Mouse (Mus musculus) thymus, adult 2 months (tissue): ENCODE measurements around the gene Rab3il1. TPM values are rescaled to one million over a fixed set of nuclear protein-coding genes. Genes with fewer than 3 reads are reported as not detected.

Source experiments
- DNase-seq: peaks from one replicate; pipeline ENCODE4 v3.0.0; 2021
- H3K27ac ChIP-seq: fragments of 200-500 bp; 2 replicates; pipeline ENCODE4 v1.5.1; 2012; ENCODE audit warnings: low read length, control low read depth; ENCODE audit not compliant: control insufficient read depth, insufficient read depth
- H3K27me3 ChIP-seq: fragments of 200-500 bp; 2 replicates; pipeline ENCODE4 v1.6.1; 2012; ENCODE audit warnings: mild to moderate bottlenecking, low read length, moderate library complexity, mixed read lengths; ENCODE audit not compliant: control insufficient read depth, insufficient read depth
- H3K36me3 ChIP-seq: fragments of 200-500 bp; 2 replicates; pipeline ENCODE4 v1.6.1; 2012; ENCODE audit warnings: mild to moderate bottlenecking, low read length, moderate library complexity; ENCODE audit not compliant: control insufficient read depth, insufficient read depth
- H3K4me1 ChIP-seq: fragments of 200-500 bp; replicated peaks from 2 replicates; pipeline ENCODE4 v1.6.1; 2012; ENCODE audit warnings: low read length; ENCODE audit not compliant: control insufficient read depth, insufficient read depth
- H3K4me3 ChIP-seq: fragments of 200-500 bp; 2 replicates; pipeline ENCODE4 v1.5.1; 2012; ENCODE audit warnings: mild to moderate bottlenecking, low read length, control low read depth, moderate library complexity; ENCODE audit not compliant: control insufficient read depth, insufficient read depth
- CTCF ChIP-seq: fragments of 200-500 bp; IDR thresholded peaks from 2 replicates; pipeline ENCODE4 v1.5.1; 2012; ENCODE audit warnings: mild to moderate bottlenecking, control low read depth, low read length, moderate library complexity, borderline replicate concordance; ENCODE audit not compliant: control insufficient read depth, poor library complexity, insufficient read depth; ENCODE audit errors: extremely low read depth
- POLR2A ChIP-seq: fragments of 200-500 bp; IDR thresholded peaks from 2 replicates; pipeline ENCODE4 v1.6.1; 2012; ENCODE audit warnings: mild to moderate bottlenecking, low read length, control low read depth, moderate library complexity; ENCODE audit not compliant: control insufficient read depth, poor library complexity, insufficient read depth; ENCODE audit errors: extremely low read depth
- WGBS: fragments of 180-500 bp; shearing (Covaris S2); methylation state at CpG from one replicate; pipeline ENCODE4 v1.1.7; 2018; 5-methylcytosine and 5-hydroxymethylcytosine counted together
- polyA plus RNA-seq: library from polyadenylated mRNA; depleted of rRNA; stranded (reverse); fragments of >200 nt; gene quantifications from 2 replicates; pipeline ENCODE4 v1.2.3, GENCODE M21; 2012

The Rab3il1 gene
- polyA plus RNA-seq, 1 experiment: 15.7 TPM

- no peaks in the 10 kb centered on the region for H3K36me3 ChIP-seq
- H3K27ac ChIP-seq: no peak overlapping the region
- no peaks in the 10 kb centered on the region; the same call in 1 of the 2 replicates for H3K27me3 ChIP-seq
- peaks cover 9% of the 10 kb centered on the region; the same call in 1 of the 2 replicates for H3K4me1 ChIP-seq
- no peak for TF ChIP-seq CTCF
- no peak for TF ChIP-seq POLR2A
- peak overlapping the region; percentile 41 for H3K4me3 ChIP-seq
- DNase-seq: no peak
- 29% methylated on average over 20 of the region's 20 CpGs for WGBS
Measured at GRCm38 (mm10) chr19:10040866-10041387, 39.5 kb downstream of the Rab3il1 start.

- H3K4me1 ChIP-seq: peaks cover 9% of the 10 kb centered on the region; the same call in 1 of the 2 replicates
- 2% methylated on average over 61 of the region's 69 CpGs for WGBS
- no peaks in the 10 kb centered on the region; the same call in 1 of the 2 replicates for H3K27me3 ChIP-seq
- TF ChIP-seq CTCF (peak; percentile 48; the same call in 1 of the 2 replicates), POLR2A (no peak)
- H3K4me3 ChIP-seq: peak within 1 kb of the TSS; percentile 41
- H3K36me3 ChIP-seq: no peaks in the 10 kb centered on the region
- no peak within 1 kb of the TSS for H3K27ac ChIP-seq
- DNase-seq: peak; percentile 50
Measured at GRCm38 (mm10) chr19:10041388-10042148, 40.1 kb downstream of the Rab3il1 start, which contains the start of gene Fads3. Fads3 (plus strand) TSS chr19:10041569.

GRCm38 (mm10) chr19:10042232-10042631 lies 40.8 kb downstream of the Rab3il1 start:
- Histone ChIP-seq H3K36me3 (no peaks in the 10 kb centered on the region), H3K27ac (no peak overlapping the region), H3K27me3 (no peaks in the 10 kb centered on the region; the same call in 1 of the 2 replicates), H3K4me1 (peaks cover 9% of the 10 kb centered on the region; the same call in 1 of the 2 replicates), H3K4me3 (no peak overlapping the region)
- TF ChIP-seq CTCF: no peak
- no peak for TF ChIP-seq POLR2A
- DNase-seq: no peak
- 49% methylated on average over 6 of the region's 6 CpGs for WGBS

- 92% methylated on average over 4 of the region's 4 CpGs for WGBS
- TF ChIP-seq POLR2A (no peak), CTCF (no peak)
- no peak overlapping the region for H3K4me3 ChIP-seq
- H3K27me3 ChIP-seq: no peaks in the 10 kb centered on the region; the same call in 1 of the 2 replicates
- H3K27ac ChIP-seq: no peak overlapping the region
- DNase-seq: no peak
- H3K36me3 ChIP-seq: no peaks in the 10 kb centered on the region
- peaks cover 9% of the 10 kb centered on the region; the same call in 1 of the 2 replicates for H3K4me1 ChIP-seq
Measured at GRCm38 (mm10) chr19:10042816-10043215, 41.3 kb downstream of the Rab3il1 start.

GRCm38 (mm10) chr19:10043643-10044042 lies 42.2 kb downstream of the Rab3il1 start:
- peaks cover 9% of the 10 kb centered on the region; the same call in 1 of the 2 replicates for H3K4me1 ChIP-seq
- no peak overlapping the region for H3K4me3 ChIP-seq
- H3K27ac ChIP-seq: no peak overlapping the region
- no peaks in the 10 kb centered on the region; the same call in 1 of the 2 replicates for H3K27me3 ChIP-seq
- TF ChIP-seq POLR2A (no peak), CTCF (no peak)
- H3K36me3 ChIP-seq: no peaks in the 10 kb centered on the region
- no peak for DNase-seq

GRCm38 (mm10) chr19:10045707-10046106 lies 44.2 kb downstream of the Rab3il1 start:
- no peak overlapping the region for H3K27ac ChIP-seq
- no peaks in the 10 kb centered on the region; the same call in 1 of the 2 replicates for H3K27me3 ChIP-seq
- 79% methylated on average over 2 of the region's 2 CpGs for WGBS
- DNase-seq: no peak
- H3K4me1 ChIP-seq: peaks cover 9% of the 10 kb centered on the region; the same call in 1 of the 2 replicates
- TF ChIP-seq POLR2A (no peak), CTCF (no peak)
- no peak overlapping the region for H3K4me3 ChIP-seq
- H3K36me3 ChIP-seq: no peaks in the 10 kb centered on the region
